Mouse (Mus musculus) megakaryocyte, adult 5-6 weeks (primary cell): ENCODE results near the gene Ccdc73. TPM values are rescaled to one million over a fixed set of nuclear protein-coding genes. Genes with fewer than 3 reads are reported as not detected.
"Not testable (repeated sequence)": the region's sequence is repeated elsewhere in the genome, so short reads cannot be mapped to it uniquely, and the experiment has no call there.

Experiments
- ATAC-seq: 2 replicates; pipeline ENCODE4 v1.8.0; 2016; ENCODE audit warnings: mild to moderate bottlenecking, inconsistent platforms; ENCODE audit not compliant: poor library complexity, severe bottlenecking
- total RNA-seq, 2 experiments: library from RNA; stranded (forward) in 1 of 2; stranded (reverse) in 1 of 2; fragments of 153-499, 151-499 nt in 1 of 2; fragments of 221-1000, 200-1000 nt in 1 of 2; gene quantifications; 2 replicates each; pipeline versions ENCODE4 v1.2.3 to v1.2.4; 2015 to 2017

Gene Ccdc73
- total RNA-seq, 2 experiments from 2014 or later = 2.2 to 6.5 TPM

DNA sequence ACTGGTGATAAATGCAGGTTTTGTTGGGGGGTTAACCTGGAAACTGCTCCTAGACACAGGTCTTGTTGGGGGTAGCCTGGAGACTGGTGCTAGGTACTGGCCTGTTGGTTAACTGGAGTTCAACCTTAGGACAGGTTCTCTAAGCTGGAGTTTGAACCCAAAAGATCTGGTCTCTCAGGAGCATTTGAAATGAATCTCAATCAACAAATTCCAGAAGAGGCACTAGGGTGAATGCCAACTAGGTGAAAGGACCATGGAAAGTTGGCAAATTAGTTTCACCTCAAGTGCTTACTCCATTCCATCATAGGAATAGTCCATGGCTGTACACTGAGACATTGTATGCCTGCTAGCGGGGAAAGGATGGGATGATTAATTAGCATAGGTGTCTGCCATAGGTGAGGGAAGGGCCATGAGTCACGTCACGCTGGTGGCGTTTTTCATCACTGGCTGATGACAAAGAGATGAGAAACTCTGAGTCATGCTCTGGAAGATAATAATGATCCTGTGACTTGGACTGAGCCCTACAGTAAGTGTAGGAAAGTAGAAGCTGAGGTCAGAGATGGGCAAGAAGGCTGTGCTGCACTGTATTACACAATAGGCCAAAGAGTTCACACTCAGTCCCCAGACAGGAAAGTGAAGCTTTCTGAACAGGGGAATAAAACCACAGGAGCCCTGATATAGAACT is 3.3 kb upstream of the Ccdc73 start:
- peak; percentile 62 for ATAC-seq

DNA sequence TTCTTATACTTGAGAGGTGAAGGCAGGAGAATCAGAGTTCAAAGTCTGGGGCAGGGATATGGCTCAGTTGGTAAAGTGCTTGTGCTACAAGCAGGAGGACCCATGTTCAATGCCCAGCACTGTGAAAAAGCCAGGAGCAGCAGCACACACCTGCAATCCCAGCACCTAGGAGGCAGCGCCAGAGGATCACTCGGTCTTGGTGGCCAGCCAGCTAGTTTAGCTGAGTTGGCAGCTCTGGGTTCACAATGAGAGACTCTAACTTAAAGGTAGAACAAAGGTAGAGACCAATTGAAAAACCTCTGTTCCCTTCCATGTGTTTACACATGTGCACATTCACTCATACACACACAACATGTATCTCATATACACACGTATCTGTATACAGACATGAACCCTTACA is 1.5 kb downstream of the Ccdc73 start:
- ATAC-seq = no peak

DNA sequence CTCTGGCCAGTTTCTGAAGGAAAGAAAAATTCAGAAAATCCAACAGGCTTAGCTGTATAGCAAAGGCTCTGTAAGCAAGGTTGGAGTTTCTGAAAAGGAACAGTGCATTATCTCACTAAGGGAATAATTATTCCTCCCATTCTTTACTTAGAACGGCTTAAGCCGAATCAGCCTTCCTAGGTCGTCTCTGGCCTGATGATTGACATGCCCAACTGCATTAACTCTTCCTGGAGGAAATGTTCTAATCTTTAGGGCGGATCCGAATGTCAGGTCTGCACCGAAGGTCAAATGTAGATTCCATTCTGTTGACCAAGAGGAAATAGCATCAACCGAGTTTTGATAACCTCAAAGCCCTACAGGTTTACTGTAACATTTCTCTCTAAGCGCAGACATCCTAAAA is 11.2 kb downstream of the Ccdc73 start:
- ATAC-seq = no peak

DNA sequence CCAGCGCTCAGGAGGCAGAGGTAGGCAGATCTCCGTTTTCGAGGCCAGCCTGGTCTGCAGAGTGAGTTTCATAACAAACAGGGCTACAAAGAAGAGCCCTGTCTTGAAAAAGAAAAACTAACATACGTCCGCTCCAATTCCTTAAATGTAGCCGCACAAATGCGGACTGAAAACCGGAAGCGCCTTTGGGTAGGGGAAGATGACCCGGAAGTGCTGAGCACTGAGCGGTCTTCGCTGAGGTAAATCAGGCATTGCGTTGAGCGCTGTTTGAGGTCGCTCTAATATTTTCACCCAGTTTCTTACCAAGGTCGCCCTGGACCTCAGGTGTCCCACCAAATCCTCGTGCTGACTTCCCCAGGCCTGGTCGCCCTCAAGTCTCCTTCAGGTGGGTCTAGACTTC is 18.5 kb downstream of the Ccdc73 start:
- ATAC-seq = no peak

DNA sequence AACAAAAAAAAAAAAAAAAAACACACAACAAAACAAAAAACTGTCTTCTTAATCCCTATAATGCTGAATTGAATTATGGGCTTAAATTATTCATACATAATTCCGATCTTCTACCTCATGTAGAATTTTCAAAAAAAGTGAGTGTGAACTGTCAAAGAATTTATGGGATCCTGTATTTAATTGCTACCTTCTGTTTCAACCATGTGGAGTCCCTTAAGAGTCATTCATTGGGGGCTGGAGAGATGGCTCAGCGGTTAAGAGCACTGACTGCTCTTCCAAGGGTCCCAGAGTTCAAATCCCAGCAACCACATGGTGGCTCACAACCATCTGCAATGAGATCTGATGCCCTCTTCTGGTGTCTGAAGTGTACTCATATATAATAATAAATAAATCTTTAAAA is 19.7 kb downstream of the Ccdc73 start:
- ATAC-seq = not testable (repeated sequence)

DNA sequence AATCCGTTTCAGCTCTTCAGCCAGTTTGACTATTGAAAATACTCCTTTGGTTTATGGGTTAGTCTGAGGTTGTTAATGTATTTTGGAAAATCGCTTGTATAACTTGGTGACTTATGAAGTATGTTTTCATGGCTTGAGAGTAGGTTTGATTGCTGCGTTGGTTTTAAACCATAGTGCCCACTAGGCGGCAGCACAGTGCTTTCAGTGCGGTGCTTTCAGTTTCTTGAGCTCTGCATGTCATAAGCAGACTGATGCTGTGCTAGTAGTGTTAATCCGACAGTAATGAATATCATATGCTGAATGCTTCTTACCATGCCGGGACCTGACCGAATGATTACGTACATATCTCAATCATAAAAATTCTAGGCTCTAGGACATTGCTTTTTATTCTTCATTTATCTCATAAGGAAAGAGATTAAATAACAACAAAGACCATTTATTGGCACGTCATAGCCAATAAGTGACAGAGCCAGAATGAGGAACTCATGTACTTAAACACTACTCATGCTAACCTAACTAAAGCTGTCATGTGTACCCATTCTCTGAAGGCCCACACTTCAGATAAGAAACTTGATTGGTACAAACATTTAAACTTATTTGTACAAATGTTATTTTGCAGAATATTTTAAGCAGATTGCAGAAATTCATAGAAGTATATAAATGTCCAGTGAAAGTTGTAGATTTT is 20.4 kb downstream of the Ccdc73 start:
- ATAC-seq = peak; percentile 99

DNA sequence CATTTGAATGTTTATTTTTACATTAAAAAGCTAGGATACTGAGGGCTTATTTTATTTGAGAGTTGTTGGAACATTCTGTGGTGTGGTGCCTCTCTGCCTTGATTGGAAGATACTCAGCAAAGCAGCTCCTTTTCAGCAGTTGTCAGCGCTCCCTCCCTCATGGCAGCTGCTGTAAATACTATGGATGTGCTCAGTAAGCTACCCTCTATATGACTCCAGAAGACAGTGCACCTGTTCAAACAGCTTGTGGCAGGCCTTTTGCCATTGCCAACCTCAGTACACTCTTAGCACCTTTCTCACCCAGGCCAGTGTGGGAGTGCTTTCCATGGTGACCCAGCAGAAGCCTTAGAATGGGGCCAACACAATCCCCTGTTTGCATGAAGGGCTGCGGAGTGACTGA is 32.4 kb downstream of the Ccdc73 start:
- no peak for ATAC-seq

DNA sequence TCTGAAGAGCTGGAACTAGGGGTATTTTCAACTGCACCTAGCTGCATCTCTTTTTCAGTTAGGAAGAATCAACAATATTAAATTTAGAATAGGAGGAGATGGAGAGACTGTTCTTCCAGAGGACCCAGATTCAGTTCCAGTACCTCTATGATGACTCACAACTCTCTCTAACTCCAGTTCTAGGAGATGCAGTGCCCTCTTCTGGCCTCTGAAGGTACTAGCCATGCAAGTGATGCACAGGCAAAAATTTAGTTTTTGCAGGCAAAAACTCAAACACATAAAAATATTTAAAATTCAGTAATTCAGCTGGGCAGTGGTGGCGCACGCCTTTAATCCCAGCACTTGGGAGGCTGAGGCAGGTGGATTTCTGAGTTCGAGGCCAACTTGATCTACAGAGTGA is 48.1 kb downstream of the Ccdc73 start:
- ATAC-seq = no peak

DNA sequence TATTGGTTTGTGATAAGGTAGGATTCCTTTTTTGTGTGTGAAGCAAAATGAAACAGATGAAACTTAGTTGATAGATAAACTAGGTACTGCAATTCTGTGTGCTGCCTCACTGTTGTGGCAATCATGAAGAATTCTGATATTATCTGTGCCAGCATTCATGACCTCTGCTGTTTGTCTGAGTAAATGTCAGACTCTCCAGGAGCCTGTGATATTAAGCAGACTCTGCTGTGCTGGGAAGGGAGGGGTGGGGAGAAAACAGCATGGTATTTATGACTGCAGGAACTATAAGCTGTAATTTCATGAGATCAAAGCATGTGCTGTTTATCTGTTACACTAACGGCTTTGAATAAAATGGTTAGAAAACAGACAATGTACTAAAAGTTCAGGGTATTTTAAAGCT is 96.9 kb downstream of the Ccdc73 start:
- ATAC-seq = no peak

DNA sequence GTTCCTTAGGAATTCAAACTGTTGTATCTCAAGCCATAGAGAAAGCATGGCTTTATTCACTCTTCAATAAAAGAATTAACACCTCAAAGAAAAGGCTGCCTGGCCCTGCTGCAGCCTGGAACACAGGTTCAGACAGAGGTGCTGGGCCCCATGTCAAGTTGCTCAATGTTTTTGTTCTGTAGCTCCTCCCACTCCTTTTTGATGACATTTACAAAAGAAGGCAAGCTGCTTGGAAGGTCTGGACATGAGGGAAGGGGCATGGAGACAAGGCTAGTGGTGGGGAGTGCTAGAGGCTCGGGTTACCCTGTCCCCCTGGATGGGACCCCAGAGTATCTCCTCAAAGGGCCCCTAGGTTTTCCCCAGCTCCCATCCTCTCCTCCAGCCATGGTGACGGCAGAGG is 114.1 kb downstream of the Ccdc73 start:
- ATAC-seq = no peak

DNA sequence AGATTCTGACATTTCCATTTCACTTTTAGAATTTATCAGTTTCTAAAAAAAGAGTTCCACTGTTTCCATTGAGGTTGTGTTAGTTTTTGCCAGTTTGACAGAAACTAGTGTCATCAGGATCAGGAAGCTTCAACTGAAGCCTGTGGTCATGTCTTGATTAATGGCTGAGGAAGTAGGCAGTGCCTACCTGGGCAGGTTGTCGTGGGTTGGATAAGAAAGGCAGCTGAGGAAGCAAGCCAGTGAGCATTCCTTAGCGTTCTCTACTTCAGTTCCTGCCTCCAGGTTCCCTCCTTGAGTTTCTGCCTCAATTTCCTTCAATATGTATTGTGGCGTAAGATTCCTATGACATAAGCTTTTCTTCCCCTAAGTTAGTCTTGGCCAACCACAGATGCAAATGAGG is 118.2 kb downstream of the Ccdc73 start:
- ATAC-seq = peak; percentile 33

DNA sequence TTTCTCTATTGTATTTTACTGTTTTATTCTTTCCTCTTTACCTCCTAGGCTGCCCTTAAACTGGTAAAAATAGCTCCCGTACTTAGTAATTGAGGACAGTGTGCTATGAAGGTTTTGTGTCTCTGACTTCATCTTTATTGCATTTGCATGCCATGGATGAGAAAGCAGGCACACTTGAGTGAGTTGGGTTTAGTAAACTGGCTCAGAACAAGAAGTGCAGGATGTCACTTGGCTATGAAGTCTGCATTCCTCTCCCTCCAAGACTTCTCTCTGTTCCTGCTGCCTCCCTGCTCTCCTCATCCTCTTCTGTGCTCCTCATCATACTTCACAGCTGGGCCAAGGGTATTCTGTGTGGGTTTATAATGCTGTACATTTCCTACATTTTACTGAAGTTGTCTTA is 121.4 kb downstream of the Ccdc73 start:
- ATAC-seq = no peak

DNA sequence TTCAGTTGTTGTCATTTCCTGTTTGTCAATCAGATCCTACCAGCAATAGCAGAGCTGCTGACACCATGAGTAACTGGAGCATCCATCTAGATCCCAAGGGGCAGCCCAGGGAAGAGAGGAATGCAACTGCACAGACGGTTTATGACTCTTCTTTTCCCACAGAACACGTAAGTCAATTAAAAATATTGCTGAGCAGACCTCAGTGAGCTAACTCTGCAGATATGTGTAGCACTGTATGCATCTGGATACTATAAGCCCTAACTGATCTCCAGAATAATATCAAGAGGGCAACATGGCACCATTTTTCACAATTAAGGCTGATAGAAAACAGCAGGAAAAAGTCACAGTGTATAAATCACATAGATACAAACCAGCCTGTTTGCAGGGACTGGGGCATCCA is 126.8 kb downstream of the Ccdc73 start:
- no peak for ATAC-seq

DNA sequence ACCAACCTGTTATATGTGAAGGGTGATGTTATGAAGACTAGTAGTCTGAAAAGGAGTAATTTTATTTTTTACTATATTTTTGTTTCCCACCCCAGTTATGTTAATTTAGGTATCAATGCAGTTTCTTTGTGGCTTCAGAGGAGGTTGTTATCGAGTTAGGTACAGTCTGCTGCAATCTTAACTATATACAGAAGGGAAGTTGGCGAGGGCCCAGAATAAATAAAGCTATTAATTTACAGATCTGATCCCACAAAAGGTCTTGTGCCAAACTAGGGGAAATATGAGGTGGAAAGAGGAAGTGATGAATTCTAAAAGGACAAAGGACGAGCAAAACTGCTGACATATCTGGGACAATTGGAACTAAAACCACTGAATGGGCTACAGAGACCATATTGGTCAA is 128.6 kb downstream of the Ccdc73 start:
- ATAC-seq = no peak

DNA sequence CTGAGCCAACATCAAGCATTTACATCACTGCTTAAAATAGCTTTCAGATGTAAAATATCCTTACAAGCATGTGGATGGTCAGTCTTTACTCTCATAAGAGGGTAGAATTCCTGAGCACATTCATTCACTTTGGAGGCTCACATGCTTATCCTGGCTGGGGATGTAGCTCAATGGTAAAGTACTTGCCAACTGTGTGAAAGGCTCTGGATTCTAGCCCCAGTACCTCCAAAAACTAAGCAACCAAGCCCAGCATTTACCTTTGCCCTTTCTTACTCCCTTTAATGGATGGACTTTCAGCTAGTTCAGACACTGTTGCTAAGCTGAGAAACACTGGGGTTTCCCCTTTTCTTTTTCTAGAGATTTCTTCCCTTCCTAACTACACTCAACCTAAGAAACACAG is 139.6 kb downstream of the Ccdc73 start:
- ATAC-seq = no peak

DNA sequence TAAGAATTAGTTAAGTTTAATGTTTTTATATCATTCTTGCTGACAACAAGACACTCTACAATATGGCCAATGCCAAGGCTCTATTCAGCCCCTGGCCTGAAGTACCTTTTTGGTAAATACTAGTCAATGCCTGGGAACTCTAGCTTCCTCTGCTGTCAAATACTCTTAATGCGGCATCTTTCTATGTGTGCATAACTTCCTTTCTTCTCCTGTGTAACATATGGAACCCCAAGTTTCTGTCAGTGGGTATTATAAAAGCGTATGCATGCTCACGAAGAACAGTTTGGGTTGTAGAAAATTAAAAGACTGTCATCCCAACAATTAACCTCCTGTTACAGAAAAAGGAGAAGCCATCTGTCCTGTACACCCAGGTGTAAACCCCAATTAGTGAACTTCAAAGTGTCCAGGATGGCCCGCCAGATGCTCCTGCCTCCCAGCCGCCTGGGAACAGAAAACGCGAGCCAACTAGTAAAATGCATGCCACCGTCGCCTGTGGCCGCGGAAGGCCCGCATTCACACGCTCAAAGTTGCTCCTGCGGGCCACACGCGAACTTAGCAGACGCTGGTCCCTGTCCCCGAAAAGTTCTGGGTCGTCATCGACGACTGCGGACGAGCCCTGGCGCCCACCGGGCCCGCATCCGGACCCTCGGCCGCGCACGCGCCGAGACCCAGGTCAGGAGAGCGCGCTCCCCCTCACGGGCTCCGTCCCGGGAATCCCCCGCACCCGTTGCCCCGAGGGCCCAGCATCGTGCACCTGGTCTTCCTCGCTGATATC is 148.8 kb downstream of the Ccdc73 start:
- ATAC-seq = no peak; the same call in 1 of the 2 replicates

DNA sequence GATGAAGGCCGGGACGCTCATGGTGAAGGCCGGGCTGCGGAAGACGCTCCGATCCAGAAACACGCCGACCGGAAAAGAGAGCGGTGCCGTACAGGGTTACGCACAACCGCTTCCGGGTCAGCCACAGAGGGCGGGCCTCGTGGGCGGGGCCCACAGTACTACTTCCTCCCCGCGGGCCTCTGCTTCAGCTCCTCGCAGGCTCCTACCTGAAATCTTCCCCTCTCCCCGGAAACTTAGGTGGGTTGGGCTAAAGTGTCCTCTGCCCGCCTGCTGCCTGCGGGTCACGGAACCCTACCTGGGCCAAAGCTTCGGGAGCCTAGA is 149.3 kb downstream of the Ccdc73 start, which contains the start of gene Eif3m:
Eif3m (minus strand) TSS at position 114 of the 321 bp plus-strand sequence.
- peak; percentile 99 for ATAC-seq

DNA sequence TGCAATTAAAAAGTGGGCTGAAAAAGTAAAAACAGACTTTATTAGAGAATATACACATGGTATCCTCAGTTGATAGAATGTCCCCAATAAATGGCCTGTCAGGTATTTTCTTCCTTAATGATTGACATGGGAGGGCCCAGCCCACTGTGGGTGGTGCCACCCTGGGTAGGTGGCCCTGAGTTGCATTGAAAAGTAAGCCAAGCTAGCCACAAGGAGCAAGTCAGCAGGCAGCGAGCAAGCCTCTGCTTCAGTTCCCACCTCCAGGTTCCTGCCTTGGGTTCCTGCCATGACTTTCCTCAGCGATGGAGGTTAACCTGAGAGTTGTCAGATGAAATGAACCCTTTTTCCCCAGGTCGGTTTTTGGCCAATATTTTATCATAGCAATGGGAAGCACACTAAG is 150.2 kb downstream of the Ccdc73 start:
- no peak for ATAC-seq

DNA sequence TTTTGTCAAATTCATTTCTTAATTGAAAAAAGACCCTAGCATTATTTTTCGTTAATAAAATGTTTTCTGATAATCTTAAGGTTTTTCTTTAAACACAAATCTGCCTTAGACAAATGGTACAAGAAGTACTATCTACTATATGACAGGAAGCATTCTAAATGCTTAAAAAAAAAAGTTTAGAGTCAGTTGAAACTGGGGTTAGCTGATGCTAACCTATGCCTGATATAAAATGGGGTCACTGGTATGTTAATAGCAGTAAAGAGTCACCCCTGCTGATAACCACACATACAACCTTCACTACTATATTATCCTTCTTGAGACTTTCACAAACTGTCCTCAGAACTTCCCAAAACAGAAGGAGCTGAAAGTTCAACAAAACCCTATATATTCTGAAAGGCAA is 151.9 kb downstream of the Ccdc73 start:
- ATAC-seq = no peak

DNA sequence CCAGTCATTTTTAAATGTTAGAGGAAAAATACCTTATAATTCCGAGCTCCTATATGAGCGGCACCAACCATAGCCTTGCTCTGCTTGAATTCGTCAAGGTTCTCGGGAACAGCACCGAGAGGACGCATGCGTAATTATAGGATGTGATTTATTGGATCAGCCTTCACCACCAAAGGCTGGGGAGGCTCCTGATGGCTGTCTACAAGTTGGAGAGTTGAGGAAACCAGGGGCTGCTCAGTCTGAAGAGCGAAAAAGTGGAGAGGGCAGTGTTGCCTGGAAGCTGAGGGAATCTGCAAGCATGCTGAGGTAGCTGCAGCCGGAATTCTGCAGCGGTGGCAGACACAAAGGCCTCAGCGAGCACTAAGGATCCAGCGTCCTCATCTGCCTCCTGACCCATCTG is 153.7 kb downstream of the Ccdc73 start:
- ATAC-seq = no peak

DNA sequence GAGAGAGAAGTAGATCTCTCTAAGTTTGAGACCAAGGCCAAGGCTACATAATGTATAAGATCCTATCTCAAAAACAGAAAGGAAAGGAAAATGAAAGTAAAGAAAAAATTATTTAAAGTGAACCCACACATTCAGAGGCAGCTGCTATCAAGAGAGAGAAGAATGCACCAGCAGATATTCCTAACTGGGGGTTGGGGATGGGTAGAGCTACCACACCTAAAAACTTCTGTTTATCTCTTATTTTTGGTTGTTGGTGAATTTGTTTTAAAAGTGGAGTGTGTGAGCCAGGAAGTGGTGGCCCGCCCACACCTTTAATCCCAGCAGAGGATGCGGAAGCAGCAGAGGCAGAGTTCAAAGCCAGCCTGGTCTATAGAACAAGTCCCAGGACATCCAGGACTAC is 154.2 kb downstream of the Ccdc73 start:
- no peak for ATAC-seq

DNA sequence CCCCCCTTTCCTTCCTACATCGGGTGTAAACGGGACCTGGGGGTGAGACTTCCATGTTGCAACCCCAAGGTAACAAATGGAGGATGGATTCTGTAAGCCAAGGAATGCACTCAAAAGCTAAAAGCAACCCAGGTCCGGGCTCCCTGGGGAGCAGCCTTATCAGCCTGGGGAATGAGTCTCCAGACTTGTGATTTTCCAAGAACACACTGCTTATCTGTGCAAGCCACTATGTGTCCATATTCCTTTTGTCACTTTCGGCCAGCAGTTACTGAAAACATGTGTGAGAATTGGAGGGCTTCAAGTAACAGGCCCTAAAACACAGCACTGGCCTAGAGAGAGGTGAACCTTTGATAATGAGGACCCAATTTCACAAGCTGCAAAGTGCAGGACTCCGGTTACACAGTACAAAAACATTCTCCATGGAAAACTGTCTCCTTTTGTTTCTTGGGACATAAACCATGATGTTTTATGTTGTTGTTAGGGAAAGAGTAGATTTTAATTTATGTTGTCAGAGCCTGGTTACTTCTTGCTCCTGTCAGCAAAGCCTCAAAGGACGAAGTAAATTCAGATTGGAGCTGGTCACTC is 155.5 kb downstream of the Ccdc73 start:
- no peak for ATAC-seq
